Mouse (Mus musculus): ENCODE results near the gene Orc5.
"Not testable (repeated sequence)": the region's sequence is repeated elsewhere in the genome, so short reads cannot be mapped to it uniquely, and the experiment has no call there.

Gene Orc5

GRCm38 (mm10) chr5:22536695-22537094 lies 13.5 kb downstream of the Orc5 start:
- DNase-seq (ENCODE audit: low spot score in 2 of 2) = no peak

GRCm38 (mm10) chr5:22532571-22532970 lies 17.7 kb downstream of the Orc5 start:
- no peak for DNase-seq (ENCODE audit: low spot score in 2 of 2)

- DNase-seq (ENCODE audit: low spot score in 2 of 2) = no peak
Measured at GRCm38 (mm10) chr5:22522612-22523011, 27.6 kb downstream of the Orc5 start.

GRCm38 (mm10) chr5:22519708-22520107 lies 30.5 kb downstream of the Orc5 start:
- no peak for DNase-seq (ENCODE audit: low spot score in 2 of 2)

GRCm38 (mm10) chr5:22515745-22516144 lies 34.5 kb downstream of the Orc5 start:
- not testable (repeated sequence) for DNase-seq (ENCODE audit: low spot score in 2 of 2)

- not testable (repeated sequence) for DNase-seq (ENCODE audit: low spot score in 2 of 2)
Measured at GRCm38 (mm10) chr5:22514231-22514630, 36.0 kb downstream of the Orc5 start.

GRCm38 (mm10) chr5:22512579-22512978 lies 37.6 kb downstream of the Orc5 start:
- DNase-seq (ENCODE audit: low spot score in 2 of 2) = not testable (repeated sequence)

- no peak for DNase-seq (ENCODE audit: low spot score in 2 of 2)
Measured at GRCm38 (mm10) chr5:22511824-22512223, 38.4 kb downstream of the Orc5 start.

GRCm38 (mm10) chr5:22508560-22508959 lies 41.7 kb downstream of the Orc5 start:
- DNase-seq (ENCODE audit: low spot score in 2 of 2) = no peak

GRCm38 (mm10) chr5:22499437-22499836 lies 50.8 kb downstream of the Orc5 start:
- DNase-seq (ENCODE audit: low spot score in 2 of 2) = no peak

GRCm38 (mm10) chr5:22491088-22491487 lies 59.1 kb downstream of the Orc5 start:
- DNase-seq (ENCODE audit: low spot score in 2 of 2) = no peak

- DNase-seq (ENCODE audit: low spot score in 2 of 2) = peak in 1 of 2 experiments; percentile 10
Measured at GRCm38 (mm10) chr5:22489091-22489490, 61.1 kb downstream of the Orc5 start.

- no peak for DNase-seq (ENCODE audit: low spot score in 2 of 2)
Measured at GRCm38 (mm10) chr5:22486601-22487206, 63.5 kb downstream of the Orc5 start.

- no peak for DNase-seq (ENCODE audit: low spot score in 2 of 2)
Measured at GRCm38 (mm10) chr5:22485764-22486163, 64.5 kb downstream of the Orc5 start.

- DNase-seq (ENCODE audit: low spot score in 2 of 2) = no peak
Measured at GRCm38 (mm10) chr5:22482567-22482966, 67.7 kb downstream of the Orc5 start.

GRCm38 (mm10) chr5:22472445-22472844 lies 77.8 kb downstream of the Orc5 start:
- DNase-seq (ENCODE audit: low spot score in 2 of 2) = not testable (repeated sequence)

GRCm38 (mm10) chr5:22471243-22471642 lies 79.0 kb downstream of the Orc5 start:
- no peak for DNase-seq (ENCODE audit: low spot score in 2 of 2)

- DNase-seq (ENCODE audit: low spot score in 2 of 2) = no peak
Measured at GRCm38 (mm10) chr5:22452871-22453661, 97.2 kb downstream of the Orc5 start.

GRCm38 (mm10) chr5:22452452-22452851 lies 97.8 kb downstream of the Orc5 start:
- no peak for DNase-seq (ENCODE audit: low spot score in 2 of 2)

- no peak for DNase-seq (ENCODE audit: low spot score in 2 of 2)
Measured at GRCm38 (mm10) chr5:22451764-22452163, 98.5 kb downstream of the Orc5 start.

GRCm38 (mm10) chr5:22449492-22449891 lies 100.7 kb downstream of the Orc5 start:
- DNase-seq (ENCODE audit: low spot score in 2 of 2) = no peak
